Mouse (Mus musculus) neural tube, embryonic 13.5 days (tissue): Measurements from ENCODE around the gene Hsf2bp. TPM values are rescaled to one million over a fixed set of nuclear protein-coding genes. Genes with fewer than 3 reads are reported as not detected.

Experiments
- ATAC-seq: fragments of 200-750 bp; cut with Nextera tagmentation; 2 replicates; pipeline ENCODE4 v1.8.0; 2017; ENCODE audit warnings: low read depth, mild to moderate bottlenecking, moderate TSS enrichment, moderate library complexity
- H3K27ac ChIP-seq: fragments of 300-500 bp; sonication (generic); replicated peaks from 2 replicates; pipeline ENCODE4 v1.5.1; 2015; ENCODE audit warnings: moderate library complexity, mild to moderate bottlenecking, inconsistent platforms
- H3K27me3 ChIP-seq: fragments of 300-500 bp; sonication (generic); 2 replicates; pipeline ENCODE4 v1.6.1; 2015; ENCODE audit warnings: mild to moderate bottlenecking, inconsistent platforms
- H3K36me3 ChIP-seq: fragments of 300-500 bp; sonication (generic); 2 replicates; pipeline ENCODE4 v1.6.1; 2015; ENCODE audit warnings: mild to moderate bottlenecking, inconsistent platforms
- H3K4me1 ChIP-seq: fragments of 300-500 bp; sonication (generic); replicated peaks from 2 replicates; pipeline ENCODE4 v1.6.1; 2015; ENCODE audit warnings: inconsistent platforms
- H3K4me2 ChIP-seq: fragments of 300-500 bp; sonication (generic); 2 replicates; pipeline ENCODE4 v1.6.1; 2015; ENCODE audit warnings: inconsistent platforms, mild to moderate bottlenecking, moderate library complexity
- H3K4me3 ChIP-seq: fragments of 300-500 bp; sonication (generic); 2 replicates; pipeline ENCODE4 v1.5.1; 2015; ENCODE audit warnings: mild to moderate bottlenecking, inconsistent platforms
- H3K9ac ChIP-seq: fragments of 300-500 bp; sonication (generic); 2 replicates; pipeline ENCODE4 v1.6.1; 2015; ENCODE audit warnings: moderate library complexity, mild to moderate bottlenecking, inconsistent platforms
- H3K9me3 ChIP-seq: fragments of 300-500 bp; sonication (generic); 2 replicates; pipeline ENCODE4 v1.6.1; 2016; ENCODE audit warnings: inconsistent platforms
- WGBS: fragments of 180-500 bp; shearing (Covaris S2); methylation state at CpG from one replicate; pipeline ENCODE4 v1.1.7; 2015; 5-methylcytosine and 5-hydroxymethylcytosine counted together
- polyA plus RNA-seq: library from polyadenylated mRNA; unstranded; fragments of >200 nt; fragmentation: Nextera tagmentation; extraction: Ambion mirVana; gene quantifications from 2 replicates; pipeline ENCODE4 v1.2.1, GENCODE M21; 2015

Gene Hsf2bp
- polyA plus RNA-seq, 1 experiment from 2014 or later, result 0.38 TPM

- Histone ChIP-seq H3K27ac (no peak overlapping the region), H3K4me2 (no peak overlapping the region), H3K36me3 (peaks cover 97% of the 10 kb centered on the region), H3K4me1 (no peaks in the 10 kb centered on the region), H3K27me3 (no peaks in the 10 kb centered on the region), H3K9ac (no peak overlapping the region), H3K9me3 (no peaks in the 10 kb centered on the region), H3K4me3 (no peak overlapping the region)
- 65% methylated on average over 2 of the region's 2 CpGs for WGBS
- ATAC-seq, result no peak
Measured at GRCm38 (mm10) chr17:32057843-32058242, 21.7 kb upstream of the Hsf2bp start.

- ATAC-seq, result no peak
Measured at GRCm38 (mm10) chr17:32053677-32054076, 17.5 kb upstream of the Hsf2bp start.

GRCm38 (mm10) chr17:32052237-32053080 is 16.3 kb upstream of the Hsf2bp start:
- Histone ChIP-seq H3K9me3 (no peaks in the 10 kb centered on the region), H3K4me1 (no peaks in the 10 kb centered on the region), H3K9ac (no peak overlapping the region), H3K27me3 (no peaks in the 10 kb centered on the region), H3K4me3 (no peak overlapping the region), H3K36me3 (peaks cover 98% of the 10 kb centered on the region), H3K27ac (no peak overlapping the region), H3K4me2 (no peak overlapping the region)
- WGBS, result 67% methylated on average over 5 of the region's 5 CpGs
- ATAC-seq, result peak; percentile 19; the same call in 1 of the 2 replicates

More at GRCm38 (mm10) chr17:32053677-32054076, 17.5 kb upstream of the Hsf2bp start:
- Histone ChIP-seq H3K27ac (no peak overlapping the region), H3K4me1 (no peaks in the 10 kb centered on the region), H3K4me3 (no peak overlapping the region), H3K9ac (no peak overlapping the region), H3K27me3 (no peaks in the 10 kb centered on the region), H3K4me2 (no peak overlapping the region), H3K36me3 (peaks cover 98% of the 10 kb centered on the region), H3K9me3 (no peaks in the 10 kb centered on the region)
- WGBS, result 95% methylated on average over 5 of the region's 5 CpGs

GRCm38 (mm10) chr17:32050609-32051008 is 14.5 kb upstream of the Hsf2bp start:
- no peak overlapping the region for H3K4me2 ChIP-seq
- H3K27ac ChIP-seq, result no peak overlapping the region
- no peak for ATAC-seq
- no peak overlapping the region for H3K9ac ChIP-seq
- H3K4me1 ChIP-seq, result no peaks in the 10 kb centered on the region
- H3K9me3 ChIP-seq, result no peaks in the 10 kb centered on the region
- 92% methylated on average over 6 of the region's 6 CpGs for WGBS
- H3K4me3 ChIP-seq, result no peak overlapping the region
- peaks cover 94% of the 10 kb centered on the region for H3K36me3 ChIP-seq
- H3K27me3 ChIP-seq, result no peaks in the 10 kb centered on the region

GRCm38 (mm10) chr17:32049914-32050313 is 13.8 kb upstream of the Hsf2bp start:
- Histone ChIP-seq H3K9ac (no peak overlapping the region), H3K36me3 (peaks cover 88% of the 10 kb centered on the region), H3K4me3 (no peak overlapping the region), H3K4me2 (no peak overlapping the region), H3K4me1 (no peaks in the 10 kb centered on the region), H3K9me3 (no peaks in the 10 kb centered on the region), H3K27ac (no peak overlapping the region), H3K27me3 (no peaks in the 10 kb centered on the region)
- ATAC-seq, result no peak
- WGBS, result 77% methylated on average over 4 of the region's 4 CpGs

- no peak overlapping the region for H3K27ac ChIP-seq
- no peaks in the 10 kb centered on the region for H3K4me1 ChIP-seq
- no peaks in the 10 kb centered on the region for H3K9me3 ChIP-seq
- no peaks in the 10 kb centered on the region for H3K27me3 ChIP-seq
- ATAC-seq, result no peak
- no peak overlapping the region for H3K4me2 ChIP-seq
- H3K9ac ChIP-seq, result no peak overlapping the region
- peaks cover 72% of the 10 kb centered on the region for H3K36me3 ChIP-seq
- H3K4me3 ChIP-seq, result no peak overlapping the region
- WGBS, result 93% methylated on average over 5 of the region's 5 CpGs
Measured at GRCm38 (mm10) chr17:32048351-32048750, 12.2 kb upstream of the Hsf2bp start.

- 90% methylated on average over 5 of the region's 5 CpGs for WGBS
- Histone ChIP-seq H3K4me2 (no peak overlapping the region), H3K9me3 (no peaks in the 10 kb centered on the region), H3K4me1 (no peaks in the 10 kb centered on the region), H3K4me3 (no peak overlapping the region), H3K9ac (no peak overlapping the region), H3K36me3 (peaks cover 54% of the 10 kb centered on the region), H3K27me3 (no peaks in the 10 kb centered on the region), H3K27ac (no peak overlapping the region)
- no peak for ATAC-seq
Measured at GRCm38 (mm10) chr17:32046541-32046940, 10.4 kb upstream of the Hsf2bp start.

- WGBS, result 74% methylated on average over 10 of the region's 10 CpGs
- no peak overlapping the region for H3K9ac ChIP-seq
- no peak for ATAC-seq
- no peak overlapping the region for H3K4me3 ChIP-seq
- no peaks in the 10 kb centered on the region for H3K9me3 ChIP-seq
- no peak overlapping the region for H3K27ac ChIP-seq
- H3K27me3 ChIP-seq, result no peaks in the 10 kb centered on the region
- no peaks in the 10 kb centered on the region for H3K36me3 ChIP-seq
- H3K4me1 ChIP-seq, result peaks cover 24% of the 10 kb centered on the region
- no peak overlapping the region for H3K4me2 ChIP-seq
Measured at GRCm38 (mm10) chr17:32040263-32040662, 4.1 kb upstream of the Hsf2bp start.

GRCm38 (mm10) chr17:32036509-32037438 is 625 bp upstream of the Hsf2bp start:
- WGBS, result under 1% methylated on average over 46 of the region's 46 CpGs
- ATAC-seq, result peak; percentile 78
- Histone ChIP-seq H3K27me3 (no peaks in the 10 kb centered on the region), H3K4me2 (peak overlapping the region; percentile 96), H3K27ac (peak overlapping the region; percentile 84), H3K4me3 (peak overlapping the region; percentile 93), H3K9me3 (no peaks in the 10 kb centered on the region), H3K9ac (peak overlapping the region; percentile 85), H3K4me1 (peaks cover 24% of the 10 kb centered on the region), H3K36me3 (no peaks in the 10 kb centered on the region)

- H3K27ac ChIP-seq, result no peak overlapping the region
- no peak overlapping the region for H3K4me3 ChIP-seq
- H3K9ac ChIP-seq, result no peak overlapping the region
- no peaks in the 10 kb centered on the region for H3K36me3 ChIP-seq
- no peaks in the 10 kb centered on the region for H3K9me3 ChIP-seq
- no peaks in the 10 kb centered on the region for H3K27me3 ChIP-seq
- 88% methylated on average over 23 of the region's 23 CpGs for WGBS
- ATAC-seq, result no peak
- H3K4me1 ChIP-seq, result peaks cover 24% of the 10 kb centered on the region
- H3K4me2 ChIP-seq, result no peak overlapping the region
Measured at GRCm38 (mm10) chr17:32034322-32034721, 1.8 kb downstream of the Hsf2bp start.

GRCm38 (mm10) chr17:32031684-32032083 is 4.5 kb downstream of the Hsf2bp start:
- Histone ChIP-seq H3K4me3 (no peak overlapping the region), H3K36me3 (no peaks in the 10 kb centered on the region), H3K27ac (no peak overlapping the region), H3K4me2 (no peak overlapping the region), H3K9ac (no peak overlapping the region), H3K9me3 (no peaks in the 10 kb centered on the region), H3K27me3 (no peaks in the 10 kb centered on the region), H3K4me1 (peaks cover 6% of the 10 kb centered on the region)
- WGBS, result 40% methylated on average over 7 of the region's 7 CpGs
- ATAC-seq, result no peak

- Histone ChIP-seq H3K9ac (no peak overlapping the region), H3K36me3 (no peaks in the 10 kb centered on the region), H3K4me1 (no peaks in the 10 kb centered on the region), H3K27me3 (no peaks in the 10 kb centered on the region), H3K4me2 (no peak overlapping the region), H3K27ac (no peak overlapping the region), H3K4me3 (no peak overlapping the region), H3K9me3 (no peaks in the 10 kb centered on the region)
- 80% methylated on average over 3 of the region's 3 CpGs for WGBS
- ATAC-seq, result no peak
Measured at GRCm38 (mm10) chr17:32028301-32028700, 7.8 kb downstream of the Hsf2bp start.
